Mouse (Mus musculus): ENCODE measurements at regions not wholly inside any gene's neighbourhood (a gene's known extent, or its start where the extent isn't known, plus 50 kb on each side); places are given as distances from the start of the nearest gene placed in this dataset.

DNA sequence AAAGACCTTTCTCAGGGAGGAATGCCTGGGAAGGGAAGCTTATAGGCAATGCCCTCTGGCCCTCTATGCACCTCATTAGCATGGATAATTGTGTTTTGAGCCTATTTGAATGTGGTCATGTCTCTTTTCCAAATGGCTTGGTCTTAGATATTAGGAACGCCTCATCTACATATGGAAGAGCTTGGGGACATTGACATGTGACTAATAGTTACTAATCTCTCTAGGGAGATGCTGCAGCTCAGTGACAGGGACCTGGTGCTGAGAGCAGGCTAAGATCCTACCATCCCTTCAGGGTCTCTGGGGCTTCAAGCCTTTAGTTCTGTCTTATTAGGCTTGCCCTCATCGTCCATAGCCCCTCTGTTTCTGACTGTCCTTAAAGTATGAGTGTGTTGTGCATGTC is 2051.9 kb upstream of the Cdh20 start:
- TF ChIP-seq CTCF (IDR thresholded peaks at IDR 0.05; ENCODE audit: borderline replicate concordance, insufficient read depth, low read depth, low read length): no peak
- no peak for TF ChIP-seq POLR2A (IDR thresholded peaks at IDR 0.05; ENCODE audit: borderline replicate concordance, insufficient read depth, low read length)

All from cerebellum, adult 2 months (tissue).